Mouse (Mus musculus) spleen, embryonic (tissue): ENCODE data around the gene Scnm1.

Source experiments
- CTCF ChIA-PET: fragments of 350-600 bp; sonication (Branson Sonifier 250); formaldehyde crosslinking; loops from one replicate; lab custom pipeline; 2022; lab: Charles Lee

Gene Scnm1

DNA sequence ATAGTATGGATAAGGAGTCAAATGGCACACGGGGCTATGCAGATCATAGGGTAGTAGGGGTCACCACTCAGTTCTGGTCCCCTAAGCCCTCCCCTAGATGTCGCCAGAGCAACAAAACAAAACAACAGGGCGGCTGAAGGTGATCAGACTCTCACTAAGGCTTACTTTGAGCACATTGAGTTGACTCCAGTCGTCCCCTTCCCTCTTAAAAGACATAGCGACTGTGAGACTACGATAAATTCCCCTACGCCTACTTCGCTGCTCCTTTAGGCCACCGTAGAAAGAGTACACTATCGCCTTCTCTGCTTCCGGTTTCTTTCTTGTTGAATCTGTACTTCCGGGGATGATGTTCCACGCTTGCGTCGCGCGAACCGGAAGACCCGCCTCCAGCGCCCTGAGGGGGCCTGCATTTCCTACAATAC lies at the start of gene Scnm1, which contains the start of gene Lysmd1:
Gene Scnm1, minus strand, starts transcription at position 332 of the 422 bp plus-strand sequence.
Gene Lysmd1, plus strand, starts transcription at position 409 of the 422 bp plus-strand sequence.
- CTCF ChIA-PET, result no interaction called here

DNA sequence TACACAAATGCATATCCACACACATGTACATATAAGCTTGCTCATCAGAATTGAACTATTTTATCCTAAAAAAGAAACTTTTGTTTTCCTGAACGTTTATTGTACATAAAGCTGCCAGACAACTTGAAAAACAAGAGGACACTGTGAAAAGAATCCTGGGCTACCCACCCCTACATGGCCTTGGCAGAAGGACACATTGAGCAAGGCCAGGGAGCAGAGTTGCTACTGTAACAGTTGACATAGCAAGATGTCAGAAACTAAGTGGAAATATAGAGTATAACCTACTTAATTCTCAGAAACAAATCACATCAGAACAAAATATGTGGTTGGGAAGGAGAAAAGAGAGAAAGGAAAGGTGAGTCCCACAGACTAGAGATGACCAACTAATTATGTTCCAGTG lies 48.0 kb upstream of the Scnm1 start:
- CTCF ChIA-PET, result no interaction called here

DNA sequence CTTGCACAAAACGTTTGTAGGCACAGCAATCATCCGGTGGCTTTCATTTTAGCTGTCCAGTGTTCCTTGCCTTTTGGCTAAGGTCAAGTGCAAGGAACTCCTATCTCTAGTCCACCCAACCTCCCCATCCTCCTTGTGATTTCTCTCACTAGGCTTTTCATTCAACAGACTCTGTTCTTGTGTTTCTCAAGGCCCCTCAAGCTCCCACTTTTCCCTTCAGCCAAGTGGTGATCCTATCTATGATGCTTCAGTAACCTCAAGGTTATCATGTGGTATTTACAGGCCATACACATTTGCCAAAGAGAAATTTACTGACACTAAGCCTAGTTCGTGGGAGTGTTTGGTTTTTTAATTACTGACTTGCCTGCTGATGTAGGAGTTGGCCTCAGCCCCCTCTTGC lies 46.1 kb upstream of the Scnm1 start:
- CTCF ChIA-PET, result no interaction called here

DNA sequence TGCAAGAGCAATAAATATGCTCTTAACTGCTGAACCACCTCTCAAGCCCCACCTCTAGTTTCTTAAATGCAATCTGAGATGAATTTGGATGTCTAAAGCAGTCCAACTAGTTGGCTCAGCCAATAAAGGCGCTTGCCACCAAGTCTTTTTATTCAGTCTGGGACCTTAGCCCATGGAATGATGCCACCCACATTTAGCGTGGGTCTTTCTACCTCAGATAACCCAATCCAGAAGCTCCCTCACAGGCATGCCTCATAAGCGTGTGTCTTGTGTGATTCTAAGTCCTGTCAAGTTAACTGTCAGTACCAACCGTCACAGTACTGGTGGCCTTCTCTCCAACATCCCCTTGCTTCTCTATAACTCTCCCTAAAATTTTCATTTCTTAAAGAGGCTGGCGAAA lies 45.1 kb upstream of the Scnm1 start:
- CTCF ChIA-PET, result no interaction called here

DNA sequence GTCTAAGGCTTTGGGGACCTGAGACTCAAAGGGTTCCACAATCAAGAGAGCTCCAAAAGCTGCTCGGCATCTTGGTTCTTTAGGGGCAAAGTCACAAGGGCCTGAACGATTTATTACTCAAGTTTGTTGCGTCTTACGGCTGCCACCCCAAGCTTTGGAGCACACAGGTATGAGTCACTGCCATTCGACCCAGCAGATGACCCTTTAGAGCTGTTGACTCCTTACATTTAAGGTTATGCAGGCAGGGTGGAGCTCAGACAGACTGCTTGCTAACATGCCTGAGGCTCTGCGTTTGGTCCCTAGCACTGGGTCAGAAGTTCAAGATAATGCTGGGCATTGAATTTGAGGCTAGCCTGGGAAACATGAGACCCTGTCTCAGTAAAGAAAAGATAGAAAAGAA lies 43.8 kb upstream of the Scnm1 start:
- CTCF ChIA-PET, result interaction anchor here (0.8 kb wide), 1 partner anchor 91 kb away, joined by 25 read pairs; no protein-coding TSS in a partner anchor

DNA sequence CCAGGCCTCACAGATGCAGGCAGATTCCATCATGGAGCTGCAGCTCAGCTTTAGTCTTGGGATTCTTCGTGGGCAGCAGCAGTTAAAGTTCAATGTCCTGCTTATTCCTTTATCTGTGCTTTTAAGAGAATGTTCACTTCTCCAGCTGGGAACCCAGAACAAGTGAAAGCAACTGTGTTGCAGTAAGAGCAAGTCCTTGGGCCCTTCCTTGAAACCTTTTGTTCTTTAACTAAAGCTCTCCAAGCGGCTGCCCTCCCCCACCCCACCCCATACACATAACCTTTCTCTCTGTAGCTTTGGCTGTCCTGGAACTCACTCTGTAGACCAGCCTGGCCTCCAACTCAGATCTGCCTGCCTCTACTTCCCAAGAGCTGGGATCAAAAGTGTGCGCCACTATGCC lies 42.7 kb upstream of the Scnm1 start:
- CTCF ChIA-PET, result no interaction called here

DNA sequence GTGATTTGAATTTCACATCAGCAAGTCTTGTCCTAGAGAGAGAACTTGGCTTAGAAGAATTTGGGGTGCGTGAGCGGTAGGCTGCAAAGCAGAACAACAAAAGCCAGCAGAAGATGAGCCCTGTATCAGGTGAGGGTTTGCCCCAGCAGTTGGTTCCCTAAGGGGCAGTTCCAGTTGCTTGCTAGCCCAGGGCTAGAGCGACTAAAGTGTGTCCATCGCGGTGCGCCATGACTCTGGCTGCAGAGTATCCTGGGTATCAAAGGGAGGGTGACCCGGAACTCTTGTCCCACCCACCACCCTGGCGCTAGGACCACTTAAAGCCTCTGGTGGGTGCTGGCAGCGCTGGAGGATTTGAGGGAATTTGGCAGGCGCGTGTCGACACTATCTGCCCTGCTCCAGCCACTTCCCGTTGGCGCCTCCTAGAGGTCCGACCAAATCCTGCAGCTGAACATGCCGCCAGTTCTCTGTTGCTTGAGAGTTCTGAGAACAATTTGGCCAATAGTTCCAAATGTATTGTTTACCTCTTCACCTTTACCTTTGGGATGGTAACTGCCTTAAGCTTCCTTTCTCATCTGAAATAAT lies 40.3 kb upstream of the Scnm1 start:
- CTCF ChIA-PET, result no interaction called here

DNA sequence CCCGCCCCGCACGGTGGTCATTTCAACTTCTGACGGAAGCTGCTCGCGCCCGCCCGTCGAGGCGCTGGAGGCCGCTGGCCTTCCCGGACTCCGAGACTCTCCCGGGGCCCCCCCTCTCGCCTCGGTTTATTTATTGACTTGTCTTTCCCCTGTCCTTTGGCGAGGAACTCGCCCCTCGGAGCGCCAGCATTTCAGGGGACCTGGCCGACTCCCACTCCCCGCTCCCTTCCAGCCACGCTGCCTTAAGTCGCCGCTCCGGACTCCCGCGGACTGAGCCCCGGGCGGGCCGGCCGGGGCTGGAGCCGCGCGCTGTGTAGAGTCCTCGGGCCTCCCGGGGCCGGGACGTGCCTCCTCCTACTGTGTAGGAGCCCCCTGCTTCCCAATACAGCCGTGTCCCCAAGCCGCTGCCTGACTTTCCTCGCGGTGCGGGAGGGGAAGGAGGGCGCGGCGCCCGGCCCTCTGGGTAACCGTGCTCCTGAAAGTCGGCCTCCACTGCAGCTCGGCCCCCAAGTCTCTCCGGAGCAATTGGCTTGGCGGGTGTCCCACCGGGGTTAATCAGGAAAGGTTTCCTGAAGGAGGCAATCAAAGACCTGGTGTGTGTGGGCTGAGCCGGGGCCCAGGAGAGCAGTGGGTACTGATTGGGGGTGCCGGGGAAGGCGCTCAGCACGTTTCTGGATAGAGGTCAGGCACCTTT lies 39.6 kb upstream of the Scnm1 start:
- CTCF ChIA-PET, result interaction anchor here (0.6 kb wide), 2 partner anchors 18 to 32 kb away, joined by 3 read pairs; partner anchors contain the start of gene Tnfaip8l2

DNA sequence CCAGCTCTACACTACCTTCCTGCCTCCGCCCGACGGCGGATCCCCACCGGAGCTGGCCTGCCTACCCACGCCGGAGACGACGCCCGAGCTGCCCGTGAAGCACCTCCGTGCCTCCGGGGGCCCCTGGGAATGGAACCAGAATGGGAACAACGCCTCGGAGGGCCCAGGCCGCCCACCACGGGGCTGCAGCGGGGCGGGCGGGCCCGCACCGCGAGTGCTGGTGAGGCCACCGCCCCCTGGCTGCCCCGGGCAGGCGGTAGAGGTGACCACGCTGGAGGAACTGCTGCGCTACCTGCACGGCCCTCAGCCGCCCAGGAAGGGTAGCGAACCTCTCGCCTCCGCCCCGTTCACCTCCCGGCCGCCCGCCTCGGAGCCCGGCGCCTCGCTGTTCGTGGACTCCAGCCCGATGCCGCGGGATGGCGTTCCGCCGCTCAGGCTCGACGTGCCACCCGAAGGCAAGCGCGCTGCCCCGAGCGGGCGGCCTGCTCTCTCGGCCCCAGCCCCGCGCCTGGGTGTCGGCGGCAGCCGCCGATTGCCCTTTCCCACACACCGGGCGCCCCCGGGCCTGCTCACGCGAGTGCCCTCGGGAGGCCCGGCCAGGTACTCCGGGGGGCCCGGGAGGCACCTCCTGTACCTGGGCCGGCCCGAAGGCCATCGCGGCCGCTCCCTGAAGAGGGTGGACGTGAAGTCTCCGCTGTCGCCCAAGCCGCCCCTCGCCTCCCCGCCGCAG lies 38.9 kb upstream of the Scnm1 start:
- CTCF ChIA-PET, result interaction anchor here (0.6 kb wide), 2 partner anchors 18 to 31 kb away, joined by 3 read pairs; partner anchors contain the start of gene Tnfaip8l2

DNA sequence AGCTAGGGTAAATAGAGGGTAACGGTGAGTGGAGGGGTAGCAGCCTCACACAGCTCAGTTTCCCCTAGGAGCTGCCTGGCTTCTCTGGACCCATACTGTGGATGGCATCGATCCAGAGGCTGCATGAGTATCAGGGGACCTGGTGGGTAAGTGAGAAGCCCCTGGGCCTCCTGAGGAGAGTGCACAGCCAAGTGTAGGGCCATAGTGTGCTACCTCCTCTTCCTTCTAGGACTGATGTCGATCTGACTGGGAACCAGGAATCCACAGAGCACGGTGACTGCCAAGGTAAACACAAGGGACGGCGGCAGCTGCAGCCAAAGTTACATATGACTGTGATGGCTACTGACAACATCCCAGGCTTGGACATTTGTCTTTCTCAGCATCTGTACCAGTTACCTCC lies 37.3 kb upstream of the Scnm1 start:
- CTCF ChIA-PET, result no interaction called here

DNA sequence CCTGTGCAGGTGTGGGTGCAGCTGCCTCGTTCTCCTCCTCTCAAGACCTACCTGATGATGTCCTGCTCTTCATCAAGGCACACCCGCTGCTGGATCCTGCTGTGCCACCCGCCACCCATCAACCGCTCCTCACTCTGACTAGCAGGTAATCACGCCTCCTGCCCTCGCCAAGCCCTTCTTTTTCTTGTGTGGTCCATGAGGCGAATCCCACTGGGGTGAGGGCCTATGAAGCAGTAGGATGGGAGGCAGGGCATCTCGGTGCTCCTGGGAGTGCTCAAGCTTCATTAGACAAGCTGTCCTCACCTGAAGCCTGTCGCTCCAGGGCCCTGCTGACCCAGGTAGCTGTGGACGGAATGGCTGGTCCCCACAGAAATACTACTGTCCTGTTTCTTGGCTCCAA lies 36.2 kb upstream of the Scnm1 start:
- CTCF ChIA-PET, result no interaction called here

DNA sequence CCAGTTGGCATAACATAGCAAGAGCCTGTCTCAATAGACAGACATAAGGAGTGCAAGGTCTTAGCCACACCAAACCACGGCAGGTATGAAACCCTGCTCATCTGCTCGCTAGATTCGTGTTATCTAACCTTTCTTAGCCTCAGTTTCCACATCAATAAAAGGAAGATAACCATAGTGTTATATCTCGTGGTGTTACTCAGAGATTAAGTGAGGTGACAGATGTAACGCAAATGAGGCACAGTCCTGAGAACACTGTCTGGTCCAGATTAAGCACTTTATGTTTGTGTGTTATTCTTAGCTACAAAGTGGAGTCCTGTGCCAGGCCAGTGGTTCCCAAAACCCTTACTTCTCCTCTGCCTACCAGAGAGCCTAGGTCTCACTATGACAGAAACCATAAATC lies 31.0 kb upstream of the Scnm1 start:
- CTCF ChIA-PET, result no interaction called here

DNA sequence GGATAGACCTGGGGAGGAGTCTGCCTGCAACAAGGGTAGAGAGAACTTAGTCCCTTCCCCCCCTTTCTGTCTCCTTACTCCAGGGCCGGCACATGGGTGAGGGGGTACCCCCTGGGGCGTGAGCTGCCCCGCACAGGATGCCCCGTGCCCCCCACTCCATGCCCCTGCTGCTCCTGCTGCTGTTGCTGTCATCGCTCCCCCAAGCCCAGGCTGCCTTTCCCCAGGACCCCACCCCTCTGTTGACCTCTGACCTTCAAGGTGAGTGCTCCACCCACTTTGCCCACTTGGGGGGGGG lies 30.4 kb upstream of the Scnm1 start:
- CTCF ChIA-PET, result no interaction called here

DNA sequence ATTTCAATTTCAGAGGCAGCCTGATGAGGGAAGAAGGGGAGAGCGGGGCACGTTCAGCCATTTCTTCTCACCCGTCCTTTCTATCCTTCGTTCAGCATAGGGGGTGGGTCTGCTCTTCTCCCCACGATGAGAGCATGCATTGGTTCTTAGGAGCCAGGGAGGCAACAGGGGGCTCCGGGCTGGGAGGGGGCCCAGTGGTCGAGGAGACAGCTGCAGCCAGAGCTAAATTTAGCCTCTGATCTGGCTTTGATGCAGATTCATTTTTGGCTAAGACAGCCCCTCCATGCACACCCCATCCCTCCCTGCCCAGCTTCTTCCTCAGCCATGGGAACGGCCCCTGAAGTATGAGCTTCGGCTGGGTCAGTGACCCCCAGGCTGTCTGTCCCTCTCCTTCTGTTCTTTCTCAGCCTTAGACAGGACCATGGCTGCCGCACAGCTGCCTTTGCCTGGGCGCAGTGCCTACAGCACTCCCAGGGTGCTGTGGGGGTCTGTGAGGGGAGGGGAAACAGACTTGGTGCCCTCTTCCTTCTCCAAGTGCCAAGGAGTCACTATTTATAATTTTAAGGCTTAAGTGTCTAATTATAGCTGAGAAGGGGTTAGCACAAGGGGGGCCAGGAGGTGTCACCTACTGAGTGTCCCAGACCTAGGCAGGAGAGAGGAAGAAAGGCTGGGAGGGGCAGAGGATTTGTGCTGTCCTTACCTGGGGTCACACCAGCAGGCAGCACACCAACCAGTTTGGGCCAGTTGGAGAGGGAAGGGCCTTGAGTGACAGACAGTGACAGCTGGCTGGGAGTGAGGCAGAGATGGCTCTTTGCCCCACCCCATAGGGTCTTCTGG lies 29.8 kb upstream of the Scnm1 start:
- CTCF ChIA-PET, result no interaction called here

DNA sequence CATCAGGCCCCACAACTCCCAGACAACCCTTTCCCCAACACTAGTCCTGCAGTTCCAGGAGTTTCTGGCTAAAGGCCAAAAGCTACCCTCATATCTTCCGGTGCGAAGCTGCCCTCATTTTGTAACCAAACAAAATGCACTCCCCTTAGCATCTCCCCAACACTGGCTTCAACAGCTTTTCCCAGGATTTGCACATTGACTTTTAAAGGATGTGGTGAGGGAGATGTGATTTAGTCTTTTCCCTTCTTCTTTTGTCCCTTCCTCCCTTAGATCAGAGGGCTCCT lies 28.5 kb upstream of the Scnm1 start:
- CTCF ChIA-PET, result no interaction called here

DNA sequence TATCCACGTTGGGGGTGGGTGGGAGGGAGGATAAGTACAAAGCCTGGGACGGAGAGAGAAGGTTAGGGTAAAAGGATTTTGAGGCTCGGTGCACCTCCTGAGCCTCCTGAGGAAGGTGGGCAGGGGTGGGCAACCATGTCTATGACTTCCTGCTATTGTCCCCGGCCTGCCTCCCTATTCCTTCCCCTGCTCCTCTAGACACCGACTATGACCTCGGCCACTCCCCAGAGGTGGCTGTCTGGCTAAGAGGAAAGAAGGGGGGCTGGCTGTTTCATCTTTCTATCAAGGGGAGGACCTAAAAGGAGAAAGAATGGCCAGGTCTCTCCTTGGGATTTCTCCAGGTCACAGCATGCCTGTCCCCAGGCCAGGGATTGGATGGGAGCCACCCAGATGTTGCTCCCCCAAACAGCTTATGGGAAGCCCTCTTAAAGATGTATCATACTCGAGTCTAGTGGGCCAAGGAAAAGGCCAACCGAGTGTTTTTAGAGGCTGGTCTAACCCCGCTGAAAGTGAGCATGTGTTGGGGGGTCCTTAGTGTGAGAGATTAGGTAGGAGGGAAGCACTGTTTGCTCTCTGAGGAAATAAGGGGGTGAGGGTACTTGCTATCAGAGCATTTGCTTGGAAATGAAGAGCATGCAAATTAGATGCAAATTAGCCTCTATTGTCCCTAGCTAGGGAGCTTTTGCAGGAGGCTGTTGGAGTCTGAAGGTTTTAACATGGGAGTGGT lies 28.0 kb upstream of the Scnm1 start:
- CTCF ChIA-PET, result no interaction called here

DNA sequence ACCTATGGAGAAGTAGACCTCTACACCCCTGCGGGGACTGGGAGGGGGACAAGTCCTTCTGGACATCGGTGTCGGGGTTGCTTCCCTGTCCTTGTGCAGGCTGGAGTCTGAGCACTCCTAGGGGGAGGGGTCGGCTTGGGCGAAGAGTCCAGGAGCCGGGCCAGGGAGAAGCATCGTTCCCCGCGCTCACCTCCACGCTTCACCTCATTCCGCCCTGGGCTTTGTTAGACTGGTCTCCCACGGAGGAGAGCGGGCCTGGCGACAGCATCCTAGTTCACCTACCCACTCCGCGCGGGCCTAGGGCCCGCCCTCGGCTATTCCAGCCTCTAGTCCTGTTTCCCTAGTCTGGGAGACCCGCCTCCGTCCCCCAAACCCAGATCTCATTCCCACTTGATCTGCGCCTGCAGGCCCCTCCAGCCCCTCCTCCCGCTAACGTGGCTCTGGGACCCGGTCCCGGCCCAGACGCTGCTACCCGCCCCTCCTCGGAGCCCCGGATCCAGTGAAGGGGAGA lies 27.3 kb upstream of the Scnm1 start:
- CTCF ChIA-PET, result no interaction called here

DNA sequence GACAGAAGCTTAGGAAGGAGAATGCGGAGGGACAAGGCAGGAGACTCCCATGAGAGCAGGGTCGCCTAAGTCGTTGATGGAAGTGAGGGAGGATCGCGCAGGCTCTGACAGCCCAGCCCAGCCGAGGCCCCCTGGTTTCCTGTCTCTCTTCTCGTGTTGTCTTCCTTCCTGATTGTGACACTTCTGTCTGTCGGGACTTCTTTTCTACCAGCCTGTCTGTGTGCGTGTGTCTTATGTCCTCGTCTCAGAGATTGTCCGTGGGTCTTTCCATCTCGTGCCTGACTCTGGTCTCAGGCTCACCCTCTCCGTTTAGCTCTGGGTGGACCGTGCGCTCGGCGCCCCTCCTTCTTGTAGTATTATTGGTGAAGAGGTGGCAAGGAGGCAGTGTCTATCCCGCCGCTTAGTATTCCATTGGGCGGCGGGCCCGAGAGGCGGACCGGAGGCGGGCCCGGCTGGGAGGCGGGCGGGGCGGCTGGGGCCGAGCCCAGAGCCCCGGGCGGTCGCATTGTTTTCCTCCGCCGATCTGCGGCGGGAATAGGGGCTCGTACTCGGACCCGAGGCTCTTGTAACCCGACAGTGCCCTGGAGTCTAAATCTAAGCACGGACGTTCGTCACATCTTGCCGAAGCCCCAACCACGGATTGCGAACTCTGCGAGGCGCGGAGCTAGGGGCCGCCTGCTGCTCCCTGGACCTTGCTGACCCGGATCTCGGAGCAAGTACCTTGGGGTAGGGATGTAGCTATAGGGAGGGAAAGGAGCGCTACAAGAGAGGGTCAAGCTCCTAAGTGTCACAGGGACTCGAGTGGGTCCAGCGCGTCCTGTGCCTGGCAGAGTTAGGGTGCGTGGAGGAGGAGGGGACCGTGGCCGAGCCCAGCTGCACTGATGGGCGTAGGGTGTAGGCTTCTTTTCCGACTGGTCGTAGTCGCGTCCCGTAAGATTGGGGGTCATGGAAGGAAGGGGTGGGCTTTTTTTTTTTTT lies 26.5 kb upstream of the Scnm1 start, which contains the start of gene Sema6c:
Gene Sema6c, plus strand, starts transcription at position 471 of the 977 bp plus-strand sequence.
- CTCF ChIA-PET, result interaction anchor here (0.5 to 1.1 kb wide), 3 partner anchors 13 to 115 kb away, joined by 3 read pairs; no protein-coding TSS in a partner anchor

DNA sequence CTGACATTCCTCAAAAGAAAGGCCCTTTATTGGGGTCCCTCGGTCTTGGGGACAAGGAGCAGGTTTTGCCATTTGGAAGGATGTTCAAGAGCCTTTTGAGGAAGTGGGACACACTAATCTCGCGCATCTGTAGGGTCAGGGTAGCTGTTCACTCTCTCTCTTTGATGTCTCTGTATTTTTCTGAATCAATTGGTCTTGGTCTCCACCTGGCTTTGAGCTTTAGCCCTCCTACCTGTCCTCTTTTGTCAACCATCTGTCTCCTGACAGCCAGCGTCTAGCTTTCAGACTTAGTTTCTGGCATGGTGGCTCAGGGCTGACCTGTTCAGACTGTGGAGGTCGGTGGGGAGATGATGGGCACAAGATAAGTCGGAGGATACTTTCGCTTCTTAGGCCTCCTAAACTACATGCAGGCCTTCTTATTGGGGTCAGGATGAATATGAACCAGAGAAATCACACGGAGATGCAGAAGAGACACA lies 25.7 kb upstream of the Scnm1 start:
- CTCF ChIA-PET, result interaction anchor here (0.5 to 1.1 kb wide), 2 partner anchors 48 to 116 kb away, joined by 3 read pairs; no protein-coding TSS in a partner anchor

DNA sequence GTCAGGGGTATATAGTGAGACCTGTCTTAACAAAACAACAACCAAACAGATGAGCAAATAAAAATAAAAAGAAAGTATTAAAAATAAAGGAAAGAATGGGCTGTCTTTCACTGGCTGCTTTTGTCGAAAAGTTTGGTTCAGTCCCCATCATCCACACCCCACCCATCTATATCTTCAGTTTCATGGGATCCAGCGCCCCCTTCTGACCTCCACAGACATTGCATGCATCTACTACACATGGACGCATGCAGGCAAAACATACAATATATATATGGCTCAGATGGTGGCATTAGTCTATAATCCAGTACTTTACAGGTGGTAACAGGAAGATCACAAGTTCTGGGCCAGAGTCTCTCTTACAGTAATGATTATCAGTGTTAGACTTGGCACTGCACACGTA lies 20.1 kb upstream of the Scnm1 start:
- CTCF ChIA-PET, result no interaction called here
